Mouse (Mus musculus) liver, embryonic 12.5 days (tissue): ENCODE results near the gene Nbl1. TPM values are rescaled to one million over a fixed set of nuclear protein-coding genes. Genes with fewer than 3 reads are reported as not detected.

Experiments used
- ATAC-seq: fragments of 200-750 bp; cut with Nextera tagmentation; 2 replicates; pipeline ENCODE4 v1.8.0; 2017; ENCODE audit warnings: moderate number of reproducible peaks, mild to moderate bottlenecking, moderate library complexity
- H3K27ac ChIP-seq: fragments of 300-500 bp; sonication (generic); 2 replicates; pipeline ENCODE4 v1.5.1; 2016; ENCODE audit warnings: mild to moderate bottlenecking
- H3K27me3 ChIP-seq: fragments of 300-500 bp; sonication (generic); replicated peaks from 2 replicates; pipeline ENCODE4 v1.6.1; 2016; ENCODE audit warnings: mild to moderate bottlenecking, moderate library complexity
- H3K36me3 ChIP-seq: fragments of 300-500 bp; sonication (generic); 2 replicates; pipeline ENCODE4 v1.6.1; 2016; ENCODE audit warnings: mild to moderate bottlenecking, moderate library complexity
- H3K4me1 ChIP-seq: fragments of 300-500 bp; sonication (generic); 2 replicates; pipeline ENCODE4 v1.6.1; 2016
- H3K4me2 ChIP-seq: fragments of 300-500 bp; sonication (generic); 2 replicates; pipeline ENCODE4 v1.6.1; 2016; ENCODE audit warnings: mild to moderate bottlenecking, moderate library complexity
- H3K4me3 ChIP-seq: fragments of 300-500 bp; sonication (generic); 2 replicates; pipeline ENCODE4 v1.5.1; 2016; ENCODE audit warnings: mild to moderate bottlenecking, moderate library complexity
- H3K9ac ChIP-seq: fragments of 300-500 bp; sonication (generic); 2 replicates; pipeline ENCODE4 v1.6.1; 2016; ENCODE audit warnings: mild to moderate bottlenecking, moderate library complexity
- H3K9me3 ChIP-seq: fragments of 300-500 bp; sonication (generic); replicated peaks from 2 replicates; pipeline ENCODE4 v1.6.1; 2016; ENCODE audit warnings: mild to moderate bottlenecking, moderate library complexity
- WGBS: fragments of 180-500 bp; shearing (Covaris S2); methylation state at CpG from one replicate; pipeline ENCODE4 v1.1.7; 2016; ENCODE audit not compliant: insufficient replicate concordance; 5-methylcytosine and 5-hydroxymethylcytosine counted together
- polyA plus RNA-seq: library from polyadenylated mRNA; unstranded; fragments of >200 nt; fragmentation: Nextera tagmentation; extraction: Ambion mirVana; gene quantifications from 2 replicates; pipeline ENCODE4 v1.2.1, GENCODE M21; 2016

The Nbl1 gene
- polyA plus RNA-seq, 1 experiment from 2014 or later = 2.1 TPM

DNA sequence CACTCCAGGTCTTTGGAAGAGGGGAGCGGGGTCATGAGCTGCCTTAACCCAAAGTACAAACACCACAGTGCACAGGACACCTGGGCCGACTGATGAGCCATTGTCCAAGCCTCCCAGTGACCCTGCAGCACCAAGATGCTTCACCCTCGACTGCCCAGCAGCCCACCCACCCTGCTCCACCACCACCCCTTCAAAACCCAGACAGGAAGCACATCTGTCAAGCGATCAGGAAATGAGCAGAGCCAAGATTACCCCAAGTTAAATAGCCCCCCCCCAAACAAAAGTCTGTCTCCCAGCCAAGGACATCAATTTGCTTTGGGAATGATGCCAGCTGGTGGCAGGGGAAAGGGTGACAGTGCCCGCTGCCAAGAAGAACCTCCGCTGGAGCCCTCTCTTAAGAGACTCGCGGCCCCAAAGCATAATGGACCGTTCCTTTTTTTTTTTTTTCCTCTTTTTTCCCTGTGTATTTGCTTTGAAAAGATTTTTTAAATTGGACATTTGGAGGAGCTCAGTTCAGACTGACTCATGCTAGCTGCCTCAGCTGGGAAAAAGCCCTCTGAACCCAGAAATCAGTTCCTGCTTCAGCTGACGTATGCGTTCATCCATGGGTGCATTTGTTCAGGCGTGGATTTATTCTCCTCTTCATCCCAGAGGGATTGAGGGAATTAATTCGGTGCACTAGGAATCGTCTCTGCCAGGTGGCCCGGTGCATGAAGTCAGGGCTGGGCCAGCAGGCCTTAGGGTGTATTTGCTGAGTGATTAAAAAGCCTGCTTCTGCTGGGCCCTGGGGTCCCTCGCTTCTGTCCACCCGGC is 54.8 kb downstream of the Nbl1 start:
- Histone ChIP-seq H3K36me3 (no peaks in the 10 kb centered on the region), H3K9me3 (peaks cover 8% of the 10 kb centered on the region; the same call in 1 of the 2 replicates), H3K9ac (no peak overlapping the region), H3K4me1 (no peaks in the 10 kb centered on the region), H3K4me2 (no peak overlapping the region), H3K27me3 (peaks cover 29% of the 10 kb centered on the region), H3K27ac (no peak overlapping the region), H3K4me3 (no peak overlapping the region)
- no peak for ATAC-seq
- WGBS = 66% methylated on average over 17 of the region's 17 CpGs

DNA sequence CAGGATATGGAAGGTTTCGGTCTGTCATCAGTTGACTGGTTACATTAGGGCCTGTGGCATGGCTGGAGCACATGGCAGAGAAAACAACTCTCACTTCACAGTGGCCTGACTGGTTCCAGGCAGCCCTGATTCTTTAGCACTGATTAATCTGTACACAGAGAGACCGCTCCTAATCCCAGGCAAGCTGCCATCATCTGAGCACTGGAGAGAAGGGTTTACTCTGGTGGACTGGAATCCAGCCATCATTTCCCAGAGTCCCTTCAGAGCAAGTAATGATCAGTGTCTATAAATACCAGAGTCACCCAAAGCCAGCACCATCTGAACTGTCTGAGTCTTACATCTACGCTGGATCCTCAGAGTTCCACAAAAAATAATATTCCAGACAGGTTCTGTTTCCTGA is 57.0 kb downstream of the Nbl1 start:
- no peak for ATAC-seq
- Histone ChIP-seq H3K27ac (no peak overlapping the region), H3K4me2 (no peak overlapping the region), H3K4me1 (no peaks in the 10 kb centered on the region), H3K9me3 (peaks cover 8% of the 10 kb centered on the region; the same call in 1 of the 2 replicates), H3K36me3 (no peaks in the 10 kb centered on the region), H3K9ac (no peak overlapping the region), H3K4me3 (no peak overlapping the region), H3K27me3 (peaks cover 19% of the 10 kb centered on the region)
- WGBS = 81% methylated on average over 3 of the region's 3 CpGs

DNA sequence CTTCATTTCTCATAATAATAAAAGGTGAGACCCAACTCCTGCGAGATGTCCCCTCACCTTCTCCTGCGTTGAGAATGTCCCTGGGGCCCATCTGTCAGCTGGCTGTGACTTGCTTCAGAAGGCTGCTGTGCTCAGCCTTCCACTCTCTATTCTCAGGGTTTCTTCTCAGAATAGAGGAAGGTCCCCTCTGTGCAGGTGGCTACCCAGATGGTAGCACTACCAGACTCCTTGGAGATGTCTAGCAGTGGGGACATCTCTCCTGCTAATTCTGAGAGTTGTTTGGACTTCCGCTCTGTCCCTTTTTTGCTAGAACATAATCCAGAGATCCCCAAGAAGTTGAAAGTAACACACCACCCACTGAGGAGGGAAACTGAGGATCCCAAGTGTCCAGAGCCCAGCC is 57.9 kb downstream of the Nbl1 start:
- H3K4me1 ChIP-seq = no peaks in the 10 kb centered on the region
- H3K36me3 ChIP-seq = no peaks in the 10 kb centered on the region
- H3K4me2 ChIP-seq = no peak overlapping the region
- H3K27me3 ChIP-seq = peaks cover 11% of the 10 kb centered on the region
- no peak overlapping the region for H3K27ac ChIP-seq
- no peak overlapping the region for H3K4me3 ChIP-seq
- H3K9me3 ChIP-seq = peaks cover 8% of the 10 kb centered on the region; the same call in 1 of the 2 replicates
- H3K9ac ChIP-seq = no peak overlapping the region
- 76% methylated on average over 3 of the region's 3 CpGs for WGBS
- no peak for ATAC-seq

DNA sequence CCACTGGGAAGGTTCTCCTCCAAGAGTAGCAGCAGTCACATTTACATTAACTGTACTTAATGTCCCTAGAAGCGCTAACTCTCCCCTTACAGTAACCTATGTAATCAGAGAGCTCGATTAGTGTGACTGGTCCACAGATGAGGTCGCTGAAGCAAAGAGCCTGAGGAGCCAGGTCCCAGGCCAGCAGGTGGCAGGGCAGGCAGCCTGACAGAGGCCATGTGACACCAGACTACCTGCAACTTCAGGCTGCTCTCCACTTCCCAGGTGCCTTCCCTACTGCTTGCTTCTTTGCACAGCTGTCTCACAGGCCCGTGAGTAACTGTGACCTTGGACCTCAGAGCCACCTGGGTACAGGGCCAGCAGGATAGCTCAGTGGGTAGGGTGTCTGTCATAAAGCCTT is 58.3 kb downstream of the Nbl1 start:
- H3K4me3 ChIP-seq = no peak overlapping the region
- no peaks in the 10 kb centered on the region for H3K4me1 ChIP-seq
- ATAC-seq = no peak
- no peak overlapping the region for H3K9ac ChIP-seq
- WGBS = 36% methylated on average over 4 of the region's 4 CpGs
- H3K9me3 ChIP-seq = peaks cover 8% of the 10 kb centered on the region; the same call in 1 of the 2 replicates
- H3K27me3 ChIP-seq = peaks cover 7% of the 10 kb centered on the region
- no peak overlapping the region for H3K27ac ChIP-seq
- no peaks in the 10 kb centered on the region for H3K36me3 ChIP-seq
- H3K4me2 ChIP-seq = no peak overlapping the region

DNA sequence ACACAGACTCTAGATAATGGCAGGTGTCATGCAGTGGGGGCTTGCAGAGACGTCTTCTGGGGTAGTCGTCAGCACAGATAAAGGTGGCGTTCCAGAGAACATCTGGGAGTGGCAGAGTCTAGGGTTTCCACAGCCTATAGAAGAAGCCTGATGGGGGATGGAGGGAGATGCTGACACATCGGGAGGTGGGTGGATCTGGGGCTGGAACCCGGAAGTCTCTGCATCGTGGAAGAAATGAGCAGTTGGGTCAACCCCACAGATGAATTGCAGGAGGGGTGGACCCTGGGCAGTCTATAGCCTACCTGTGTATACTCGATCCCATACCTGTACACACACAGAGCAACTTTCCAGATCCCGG is 58.8 kb downstream of the Nbl1 start:
- ATAC-seq = no peak
- WGBS = 64% methylated on average over 8 of the region's 8 CpGs

DNA sequence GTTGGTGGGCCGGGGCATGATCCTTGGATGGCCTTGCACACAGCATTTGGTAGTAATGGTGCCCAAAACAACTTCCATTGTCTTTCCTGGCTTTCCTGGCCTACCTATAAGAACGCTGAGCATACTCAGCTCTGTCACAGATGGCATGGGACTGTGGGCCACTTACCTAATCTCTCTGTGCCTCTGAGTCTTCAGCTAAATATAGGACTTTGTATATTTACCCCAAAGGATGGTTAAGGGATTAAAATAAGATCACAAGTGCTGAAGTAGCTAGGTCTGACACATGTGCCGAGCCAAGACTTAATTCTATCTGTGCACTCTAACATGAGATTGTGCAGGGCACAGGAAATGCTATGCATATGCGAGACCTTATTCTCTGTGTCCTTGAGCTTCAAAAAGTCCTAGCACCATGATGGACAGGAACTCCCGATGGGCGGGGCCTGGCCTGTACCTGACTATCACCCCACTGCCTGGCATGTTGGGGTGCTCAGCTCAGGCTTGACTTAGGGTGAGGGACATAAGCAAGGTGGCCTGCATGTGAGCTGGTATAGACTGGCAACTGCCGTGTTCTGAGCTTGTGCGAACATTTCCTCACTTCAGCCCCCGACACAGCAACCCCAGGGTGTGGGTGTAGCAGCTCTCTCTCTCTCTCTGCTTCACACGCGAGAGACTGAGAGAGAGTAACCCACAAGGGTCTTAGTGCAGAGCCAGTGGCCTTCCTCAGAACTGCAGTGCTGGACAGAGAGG is 59.4 kb downstream of the Nbl1 start:
- Histone ChIP-seq H3K9me3 (peaks cover 8% of the 10 kb centered on the region; the same call in 1 of the 2 replicates), H3K27ac (no peak overlapping the region), H3K4me1 (no peaks in the 10 kb centered on the region), H3K9ac (no peak overlapping the region), H3K4me2 (no peak overlapping the region), H3K36me3 (no peaks in the 10 kb centered on the region), H3K4me3 (no peak overlapping the region), H3K27me3 (no peaks in the 10 kb centered on the region)
- ATAC-seq = no peak
- WGBS = 68% methylated on average over 11 of the region's 11 CpGs

More for the DNA sequence above, 58.8 kb downstream of the Nbl1 start:
- H3K9me3 ChIP-seq = peaks cover 8% of the 10 kb centered on the region; the same call in 1 of the 2 replicates
- H3K4me2 ChIP-seq = no peak overlapping the region
- H3K27ac ChIP-seq = no peak overlapping the region
- no peak overlapping the region for H3K9ac ChIP-seq
- H3K4me3 ChIP-seq = no peak overlapping the region
- H3K4me1 ChIP-seq = no peaks in the 10 kb centered on the region
- no peaks in the 10 kb centered on the region for H3K36me3 ChIP-seq
- 0 out of 2 replicates have a peak, but pooled peaks cover 2% of the 10 kb centered on the region for H3K27me3 ChIP-seq

DNA sequence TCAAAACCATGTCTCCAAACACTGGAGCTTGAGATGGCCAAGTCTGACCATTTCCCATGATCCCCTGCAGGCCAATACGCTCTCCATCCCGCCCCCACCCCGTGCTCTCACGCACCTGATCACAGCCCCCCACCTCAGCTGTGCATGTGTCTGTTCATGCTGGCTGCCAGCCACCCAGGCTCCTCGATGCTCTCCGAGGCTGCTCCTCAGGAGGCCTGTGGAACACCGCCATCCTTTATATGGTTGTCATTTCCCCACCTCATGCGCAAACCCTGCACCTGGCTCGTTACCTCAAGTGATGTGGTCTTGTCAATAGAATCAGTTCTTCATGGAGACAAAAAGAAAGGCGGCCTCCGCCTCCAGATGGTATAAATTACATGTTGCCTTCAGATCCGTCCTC is 60.3 kb downstream of the Nbl1 start:
- Histone ChIP-seq H3K4me2 (no peak overlapping the region), H3K9me3 (peaks cover 8% of the 10 kb centered on the region; the same call in 1 of the 2 replicates), H3K9ac (no peak overlapping the region), H3K36me3 (no peaks in the 10 kb centered on the region), H3K4me1 (no peaks in the 10 kb centered on the region), H3K27ac (no peak overlapping the region), H3K27me3 (no peaks in the 10 kb centered on the region), H3K4me3 (no peak overlapping the region)
- 67% methylated on average over 12 of the region's 12 CpGs for WGBS
- ATAC-seq = no peak

Other genes starting within 250 kb of the Nbl1 start
- not detected in 2 replicates for gene Pla2g5, start 229.5 kb downstream of the Nbl1 start, polyA plus RNA-seq
- not detected in 2 replicates for gene Gm13030, start 219.0 kb downstream of the Nbl1 start, polyA plus RNA-seq
- not detected in 2 replicates for gene Pla2g2e, start 215.1 kb downstream of the Nbl1 start, polyA plus RNA-seq
- gene Otud3, start 179.0 kb downstream of the Nbl1 start, polyA plus RNA-seq = 2.3 and 2.5 TPM in 2 replicates
- not detected in 2 replicates for gene Rnf186, start 125.9 kb downstream of the Nbl1 start, polyA plus RNA-seq
- 2.1 and 2.5 TPM in 2 replicates for gene Tmco4, start 120.1 kb downstream of the Nbl1 start, polyA plus RNA-seq
- gene Htr6, start 17.4 kb downstream of the Nbl1 start, polyA plus RNA-seq = 0.10 TPM in 1 of 2 replicates, not detected in the other
- gene Minos1, start 38.1 kb upstream of the Nbl1 start, polyA plus RNA-seq = 401 and 406 TPM in 2 replicates
- 208 and 209 TPM in 2 replicates for gene Capzb, start 99.9 kb upstream of the Nbl1 start, polyA plus RNA-seq
- gene Pqlc2, start 217.7 kb upstream of the Nbl1 start, polyA plus RNA-seq = 9.4 and 9.5 TPM in 2 replicates
- 43.4 and 44.0 TPM in 2 replicates for gene Akr7a5, start 217.8 kb upstream of the Nbl1 start, polyA plus RNA-seq